Mouse (Mus musculus) forebrain, embryonic 15.5 days (tissue): ENCODE measurements around the gene Hes2. TPM values are rescaled to one million over a fixed set of nuclear protein-coding genes. Genes with fewer than 3 reads are reported as not detected.

ENCODE experiments used
- ATAC-seq: fragments of 200-750 bp; cut with Nextera tagmentation; replicated peaks from 2 replicates; pipeline ENCODE4 v1.8.0; 2017; ENCODE audit warnings: mild to moderate bottlenecking, moderate TSS enrichment, moderate library complexity
- H3K27ac ChIP-seq: fragments of 300-500 bp; sonication (generic); replicated peaks from 2 replicates; pipeline ENCODE4 v1.5.1; 2015; ENCODE audit warnings: mild to moderate bottlenecking, inconsistent platforms
- H3K27me3 ChIP-seq: fragments of 300-500 bp; sonication (generic); 2 replicates; pipeline ENCODE4 v1.6.1; 2015; ENCODE audit warnings: inconsistent platforms
- H3K36me3 ChIP-seq: fragments of 300-500 bp; sonication (generic); 2 replicates; pipeline ENCODE4 v1.6.1; 2015; ENCODE audit warnings: mild to moderate bottlenecking, inconsistent platforms
- H3K4me1 ChIP-seq: fragments of 300-500 bp; sonication (generic); 2 replicates; pipeline ENCODE4 v1.6.1; 2015; ENCODE audit warnings: inconsistent platforms
- H3K4me2 ChIP-seq: fragments of 300-500 bp; sonication (generic); replicated peaks from 2 replicates; pipeline ENCODE4 v1.6.1; 2015; ENCODE audit warnings: mild to moderate bottlenecking, inconsistent platforms
- H3K4me3 ChIP-seq: fragments of 300-500 bp; sonication (generic); 2 replicates; pipeline ENCODE4 v1.5.1; 2015; ENCODE audit warnings: mild to moderate bottlenecking, inconsistent platforms
- H3K9ac ChIP-seq: fragments of 300-500 bp; sonication (generic); replicated peaks from 2 replicates; pipeline ENCODE4 v1.6.1; 2015; ENCODE audit warnings: mild to moderate bottlenecking, inconsistent platforms
- H3K9me3 ChIP-seq: fragments of 300-500 bp; sonication (generic); 2 replicates; pipeline ENCODE4 v1.6.1; 2016; ENCODE audit warnings: inconsistent platforms
- WGBS: fragments of 180-500 bp; shearing (Covaris S2); methylation state at CpG from one replicate; pipeline ENCODE4 v1.1.7; 2015; ENCODE audit warnings: mixed read lengths; 5-methylcytosine and 5-hydroxymethylcytosine counted together
- polyA plus RNA-seq: library from polyadenylated mRNA; unstranded; fragments of >200 nt; fragmentation: Nextera tagmentation; extraction: Ambion mirVana; gene quantifications from 2 replicates; pipeline ENCODE4 v1.2.1, GENCODE M21; 2015

The Hes2 gene
- not detected in 2 replicates for polyA plus RNA-seq

GRCm38 (mm10) chr4:152158585-152159284 lies at the start of gene Hes2:
TSS of gene Hes2 (plus strand) at chr4:152158867.
- WGBS, result 3% methylated on average over 35 of the region's 35 CpGs
- ATAC-seq, result no peak

GRCm38 (mm10) chr4:152109509-152109908 lies 49.2 kb upstream of the Hes2 start:
- no peak for ATAC-seq
- no peak overlapping the region for H3K4me3 ChIP-seq

More at GRCm38 (mm10) chr4:152158585-152159284, at the start of gene Hes2:
- peaks cover 19% of the 10 kb centered on the region for H3K4me1 ChIP-seq
- H3K27me3 ChIP-seq, result peaks cover 62% of the 10 kb centered on the region
- no peaks in the 10 kb centered on the region for H3K36me3 ChIP-seq
- no peak within 1 kb of the TSS for H3K4me3 ChIP-seq
- 0 out of 2 replicates have a peak within 1 kb of the TSS, but pooled peaks have one; percentile 11 for H3K4me2 ChIP-seq
- H3K9ac ChIP-seq, result no peak within 1 kb of the TSS
- no peaks in the 10 kb centered on the region for H3K9me3 ChIP-seq
- H3K27ac ChIP-seq, result no peak within 1 kb of the TSS

GRCm38 (mm10) chr4:152110689-152111088 lies 48.0 kb upstream of the Hes2 start:
- H3K4me2 ChIP-seq, result no peak overlapping the region
- H3K9ac ChIP-seq, result no peak overlapping the region
- no peak for ATAC-seq
- H3K27ac ChIP-seq, result no peak overlapping the region
- peaks cover 15% of the 10 kb centered on the region for H3K4me1 ChIP-seq
- H3K27me3 ChIP-seq, result peaks cover 12% of the 10 kb centered on the region
- no peak overlapping the region for H3K4me3 ChIP-seq
- peaks cover 5% of the 10 kb centered on the region; the same call in 1 of the 2 replicates for H3K36me3 ChIP-seq
- WGBS, result 82% methylated on average over 4 of the region's 4 CpGs
- H3K9me3 ChIP-seq, result no peaks in the 10 kb centered on the region

More at GRCm38 (mm10) chr4:152109509-152109908, 49.2 kb upstream of the Hes2 start:
- Histone ChIP-seq H3K9me3 (no peaks in the 10 kb centered on the region), H3K4me1 (peaks cover 15% of the 10 kb centered on the region), H3K27me3 (no peaks in the 10 kb centered on the region; the same call in 1 of the 2 replicates), H3K27ac (no peak overlapping the region), H3K9ac (no peak overlapping the region), H3K4me2 (no peak overlapping the region), H3K36me3 (peaks cover 5% of the 10 kb centered on the region; the same call in 1 of the 2 replicates)
- 88% methylated on average over 3 of the region's 3 CpGs for WGBS

- Histone ChIP-seq H3K4me1 (peaks cover 19% of the 10 kb centered on the region), H3K27ac (no peak overlapping the region), H3K27me3 (peaks cover 28% of the 10 kb centered on the region), H3K4me2 (no peak overlapping the region), H3K4me3 (no peak overlapping the region), H3K9me3 (no peaks in the 10 kb centered on the region), H3K9ac (no peak overlapping the region), H3K36me3 (peaks cover 5% of the 10 kb centered on the region; the same call in 1 of the 2 replicates)
- ATAC-seq, result no peak
- WGBS, result 83% methylated on average over 9 of the region's 9 CpGs
Observed at GRCm38 (mm10) chr4:152112329-152112728, 46.3 kb upstream of the Hes2 start.

GRCm38 (mm10) chr4:152114080-152114479 lies 44.6 kb upstream of the Hes2 start:
- H3K4me1 ChIP-seq, result peaks cover 5% of the 10 kb centered on the region; the same call in 1 of the 2 replicates

GRCm38 (mm10) chr4:152115921-152116612 lies 42.6 kb upstream of the Hes2 start, which contains the start of gene Tnfrsf25:
TSS of gene Tnfrsf25 (plus strand) at chr4:152115934.
- H3K27ac ChIP-seq, result no peak within 1 kb of the TSS
- no peaks in the 10 kb centered on the region for H3K9me3 ChIP-seq
- no peaks in the 10 kb centered on the region; the same call in 1 of the 2 replicates for H3K36me3 ChIP-seq
- H3K9ac ChIP-seq, result no peak within 1 kb of the TSS
- WGBS, result 5% methylated on average over 30 of the region's 30 CpGs
- ATAC-seq, result no peak; the same call in 1 of the 2 replicates
- H3K4me2 ChIP-seq, result no peak within 1 kb of the TSS
- peaks cover 65% of the 10 kb centered on the region for H3K27me3 ChIP-seq
- peaks cover 23% of the 10 kb centered on the region for H3K4me1 ChIP-seq
- H3K4me3 ChIP-seq, result no peak within 1 kb of the TSS

More at GRCm38 (mm10) chr4:152114080-152114479, 44.6 kb upstream of the Hes2 start:
- peaks cover 5% of the 10 kb centered on the region; the same call in 1 of the 2 replicates for H3K36me3 ChIP-seq
- H3K4me2 ChIP-seq, result no peak overlapping the region
- H3K9me3 ChIP-seq, result no peaks in the 10 kb centered on the region
- H3K27ac ChIP-seq, result no peak overlapping the region
- no peak for ATAC-seq
- WGBS, result 62% methylated on average over 16 of the region's 16 CpGs
- H3K27me3 ChIP-seq, result peaks cover 46% of the 10 kb centered on the region
- H3K9ac ChIP-seq, result no peak overlapping the region
- H3K4me3 ChIP-seq, result no peak overlapping the region

GRCm38 (mm10) chr4:152117538-152117937 lies 41.1 kb upstream of the Hes2 start:
- 64% methylated on average over 9 of the region's 9 CpGs for WGBS
- no peak overlapping the region for H3K4me3 ChIP-seq
- no peak for ATAC-seq

GRCm38 (mm10) chr4:152119396-152120292 lies 39.0 kb upstream of the Hes2 start:
- Histone ChIP-seq H3K4me2 (peak overlapping the region; percentile 4), H3K9ac (no peak overlapping the region), H3K4me3 (peak overlapping the region; percentile 2; the same call in 1 of the 2 replicates), H3K27ac (no peak overlapping the region), H3K36me3 (no peaks in the 10 kb centered on the region), H3K9me3 (no peaks in the 10 kb centered on the region), H3K4me1 (peaks cover 24% of the 10 kb centered on the region), H3K27me3 (peaks cover 99% of the 10 kb centered on the region)
- ATAC-seq, result no peak
- 2% methylated on average over 39 of the region's 39 CpGs for WGBS

More at GRCm38 (mm10) chr4:152117538-152117937, 41.1 kb upstream of the Hes2 start:
- no peak overlapping the region for H3K27ac ChIP-seq
- H3K36me3 ChIP-seq, result no peaks in the 10 kb centered on the region
- peaks cover 80% of the 10 kb centered on the region for H3K27me3 ChIP-seq
- no peak overlapping the region for H3K4me2 ChIP-seq
- no peak overlapping the region for H3K9ac ChIP-seq
- H3K9me3 ChIP-seq, result no peaks in the 10 kb centered on the region
- H3K4me1 ChIP-seq, result peaks cover 24% of the 10 kb centered on the region

GRCm38 (mm10) chr4:152120311-152121182 lies 38.1 kb upstream of the Hes2 start:
- H3K9ac ChIP-seq, result no peak overlapping the region
- WGBS, result 1% methylated on average over 30 of the region's 31 CpGs

GRCm38 (mm10) chr4:152121183-152121505 lies 37.5 kb upstream of the Hes2 start:
- no peak overlapping the region for H3K4me3 ChIP-seq
- no peak for ATAC-seq
- H3K36me3 ChIP-seq, result no peaks in the 10 kb centered on the region
- H3K27me3 ChIP-seq, result peaks cover 98% of the 10 kb centered on the region
- H3K27ac ChIP-seq, result no peak overlapping the region
- H3K4me2 ChIP-seq, result no peak overlapping the region
- H3K9ac ChIP-seq, result no peak overlapping the region
- no peaks in the 10 kb centered on the region for H3K9me3 ChIP-seq
- WGBS, result under 1% methylated on average over 12 of the region's 12 CpGs
- H3K4me1 ChIP-seq, result peaks cover 32% of the 10 kb centered on the region

More at GRCm38 (mm10) chr4:152120311-152121182, 38.1 kb upstream of the Hes2 start:
- Histone ChIP-seq H3K4me3 (no peak overlapping the region), H3K4me2 (peak overlapping the region; percentile 20), H3K27me3 (peaks cover 98% of the 10 kb centered on the region), H3K27ac (no peak overlapping the region), H3K9me3 (no peaks in the 10 kb centered on the region), H3K4me1 (peaks cover 30% of the 10 kb centered on the region), H3K36me3 (no peaks in the 10 kb centered on the region)
- ATAC-seq, result no peak
